Mouse (Mus musculus): ENCODE results near the gene Kmt2a.
"Not testable (repeated sequence)": the region's sequence is repeated elsewhere in the genome, so short reads cannot be mapped to it uniquely, and the experiment has no call there.

Kmt2a gene

GRCm38 (mm10) chr9:44817522-44817921 lies 63.6 kb downstream of the Kmt2a start:
- no peak for DNase-seq (ENCODE audit: low read depth)

GRCm38 (mm10) chr9:44814179-44814578 lies 66.9 kb downstream of the Kmt2a start:
- DNase-seq (ENCODE audit: low read depth): no peak

- DNase-seq (ENCODE audit: low read depth): no peak
Observed at GRCm38 (mm10) chr9:44810316-44810715, 70.8 kb downstream of the Kmt2a start.

- DNase-seq (ENCODE audit: low read depth): no peak
Observed at GRCm38 (mm10) chr9:44807778-44808177, 73.3 kb downstream of the Kmt2a start.

- DNase-seq (ENCODE audit: low read depth): no peak
Observed at GRCm38 (mm10) chr9:44807141-44807540, 74.0 kb downstream of the Kmt2a start.

GRCm38 (mm10) chr9:44805536-44805935 lies 75.6 kb downstream of the Kmt2a start:
- DNase-seq (ENCODE audit: low read depth): no peak

GRCm38 (mm10) chr9:44804678-44805077 lies 76.4 kb downstream of the Kmt2a start:
- no peak for DNase-seq (ENCODE audit: low read depth)

- no peak for DNase-seq (ENCODE audit: low read depth)
Observed at GRCm38 (mm10) chr9:44802808-44803450, 78.2 kb downstream of the Kmt2a start, which contains the start of gene Ttc36. TSS of gene Ttc36 (minus strand) at chr9:44803072.

- DNase-seq (ENCODE audit: low read depth): no peak
Observed at GRCm38 (mm10) chr9:44801669-44802068, 79.4 kb downstream of the Kmt2a start.

- no peak for DNase-seq (ENCODE audit: low read depth)
Observed at GRCm38 (mm10) chr9:44799958-44800324, 81.2 kb downstream of the Kmt2a start.

GRCm38 (mm10) chr9:44799102-44799957 lies 81.8 kb downstream of the Kmt2a start, which contains the start of gene Tmem25:
TSS of gene Tmem25 (minus strand) at chr9:44799307.
- peak; percentile 58 for DNase-seq (ENCODE audit: low read depth)

- no peak for DNase-seq (ENCODE audit: low read depth)
Observed at GRCm38 (mm10) chr9:44798298-44798697, 82.8 kb downstream of the Kmt2a start.

GRCm38 (mm10) chr9:44792842-44793241 lies 88.3 kb downstream of the Kmt2a start:
- DNase-seq (ENCODE audit: low read depth): no peak

GRCm38 (mm10) chr9:44772750-44773651 lies 108.1 kb downstream of the Kmt2a start:
- peak; percentile 97 for DNase-seq (ENCODE audit: low read depth)

GRCm38 (mm10) chr9:44772392-44772749 lies 108.7 kb downstream of the Kmt2a start:
- no peak for DNase-seq (ENCODE audit: low read depth)

- DNase-seq (ENCODE audit: low read depth): no peak
Observed at GRCm38 (mm10) chr9:44771376-44771775, 109.7 kb downstream of the Kmt2a start.

- not testable (repeated sequence) for DNase-seq (ENCODE audit: low read depth)
Observed at GRCm38 (mm10) chr9:44768029-44768394, 113.1 kb downstream of the Kmt2a start.

GRCm38 (mm10) chr9:44767101-44768028 lies 113.7 kb downstream of the Kmt2a start, which contains the start of the genes Arcn1 and Ift46:
TSS of gene Arcn1 (minus strand) at chr9:44767845.
TSS of gene Ift46 (plus strand) at chr9:44767908.
- DNase-seq (ENCODE audit: low read depth): peak; percentile 86

- DNase-seq (ENCODE audit: low read depth): no peak
Observed at GRCm38 (mm10) chr9:44760873-44761272, 120.2 kb downstream of the Kmt2a start.
